Mouse (Mus musculus): ENCODE measurements around the gene M1ap. TPM values are rescaled to one million over a fixed set of nuclear protein-coding genes. Genes with fewer than 3 reads are reported as not detected.

Gene M1ap
- polyA plus RNA-seq, 1 experiment from 2014 or later: 0.71 TPM

DNA sequence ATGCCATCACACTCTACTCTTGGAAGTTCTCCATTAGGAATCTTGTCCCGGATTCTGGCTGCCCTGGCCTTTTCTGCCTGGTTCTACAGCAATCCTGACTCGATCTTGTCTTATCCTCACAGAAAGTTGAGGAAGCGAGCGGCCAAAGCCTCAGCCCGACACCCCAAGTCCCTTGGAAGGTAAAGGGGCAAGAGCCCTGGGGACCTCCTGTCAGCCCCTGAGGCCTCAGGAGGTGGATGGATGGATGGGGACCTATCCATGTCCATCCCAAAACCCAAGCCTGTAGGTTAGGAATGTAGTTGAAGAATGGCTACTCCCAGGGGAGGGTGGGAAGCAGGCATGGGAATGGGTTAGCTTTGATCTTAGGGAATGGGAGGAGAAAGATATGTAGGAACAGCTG lies 97.3 kb downstream of the M1ap start:
- ATAC-seq (replicated peaks; ENCODE audit: extremely low read depth, insufficient read depth, low FRiP score): no peak
- Histone ChIP-seq H3K9ac (ENCODE audit: low read length) (no peak overlapping the region), H3K27ac (ENCODE audit: low read length) (no peak overlapping the region), H3K4me1 (ENCODE audit: control insufficient read depth, insufficient read depth, low read length) (peaks cover 7% of the 10 kb centered on the region), H3K4me2 (ENCODE audit: low read depth, low read length) (no peak overlapping the region), H3K4me3 (ENCODE audit: low read length) (no peak overlapping the region), H3K27me3 (ENCODE audit: control insufficient read depth, insufficient read depth, low read length) (no peaks in the 10 kb centered on the region), H3K9me3 (replicated peaks; ENCODE audit: control insufficient read depth, low read length) (no peaks in the 10 kb centered on the region), H3K36me3 (ENCODE audit: control insufficient read depth, insufficient read depth) (no peaks in the 10 kb centered on the region)
- WGBS: 87% methylated on average over 5 of the region's 5 CpGs

DNA sequence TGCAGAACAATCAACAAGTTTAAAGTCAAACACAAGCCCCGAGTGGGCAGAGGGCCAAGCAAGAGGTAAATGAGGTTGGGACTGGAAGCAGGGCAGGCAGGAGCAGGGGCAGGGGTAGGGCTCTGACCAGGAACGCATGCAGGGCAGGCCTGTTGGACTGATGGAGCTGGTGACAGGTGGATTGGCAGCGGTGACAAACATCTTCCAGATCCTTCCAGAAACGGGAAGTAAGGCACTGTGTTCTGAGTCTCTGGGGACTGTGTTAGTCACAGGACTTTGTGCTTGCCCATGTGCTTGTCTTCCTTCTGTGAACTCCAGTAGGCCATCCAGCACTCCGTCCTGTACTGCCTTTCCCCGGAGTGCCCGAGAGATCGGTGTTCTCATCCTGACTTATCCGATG lies 98.0 kb downstream of the M1ap start:
- Histone ChIP-seq H3K4me1 (ENCODE audit: control insufficient read depth, insufficient read depth, low read length) (peaks cover 7% of the 10 kb centered on the region), H3K27ac (ENCODE audit: low read length) (peak overlapping the region; percentile 28), H3K9ac (ENCODE audit: low read length) (no peak overlapping the region), H3K4me3 (ENCODE audit: low read length) (no peak overlapping the region), H3K36me3 (ENCODE audit: control insufficient read depth, insufficient read depth) (no peaks in the 10 kb centered on the region), H3K4me2 (ENCODE audit: low read depth, low read length) (no peak overlapping the region), H3K9me3 (replicated peaks; ENCODE audit: control insufficient read depth, low read length) (no peaks in the 10 kb centered on the region), H3K27me3 (ENCODE audit: control insufficient read depth, insufficient read depth, low read length) (no peaks in the 10 kb centered on the region)
- ATAC-seq (replicated peaks; ENCODE audit: extremely low read depth, insufficient read depth, low FRiP score): peak; percentile 77
- WGBS: 32% methylated on average over 9 of the region's 9 CpGs

- H3K36me3 ChIP-seq (ENCODE audit: control insufficient read depth, insufficient read depth): peaks cover 14% of the 10 kb centered on the region; the same call in 1 of the 2 replicates
- H3K4me3 ChIP-seq (ENCODE audit: low read length): no peak overlapping the region
- no peak overlapping the region for H3K27ac ChIP-seq (ENCODE audit: low read length)
- H3K4me2 ChIP-seq (ENCODE audit: low read depth, low read length): no peak overlapping the region
- ATAC-seq (replicated peaks; ENCODE audit: extremely low read depth, insufficient read depth, low FRiP score): no peak
- WGBS: 72% methylated on average over 10 of the region's 10 CpGs
- peaks cover 14% of the 10 kb centered on the region for H3K4me1 ChIP-seq (ENCODE audit: control insufficient read depth, insufficient read depth, low read length)
- no peaks in the 10 kb centered on the region for H3K27me3 ChIP-seq (ENCODE audit: control insufficient read depth, insufficient read depth, low read length)
- H3K9ac ChIP-seq (ENCODE audit: low read length): no peak overlapping the region
- H3K9me3 ChIP-seq (replicated peaks; ENCODE audit: control insufficient read depth, low read length): no peaks in the 10 kb centered on the region
Measured at GRCm38 (mm10) chr6:83049367-83049766, 102.7 kb downstream of the M1ap start.

- Histone ChIP-seq H3K9me3 (replicated peaks; ENCODE audit: control insufficient read depth, low read length) (no peaks in the 10 kb centered on the region), H3K36me3 (ENCODE audit: control insufficient read depth, insufficient read depth) (peaks cover 30% of the 10 kb centered on the region), H3K4me2 (ENCODE audit: low read depth, low read length) (peak overlapping the region; percentile 96), H3K4me3 (ENCODE audit: low read length) (peak overlapping the region; percentile 73), H3K27ac (ENCODE audit: low read length) (peak overlapping the region; percentile 89), H3K4me1 (ENCODE audit: control insufficient read depth, insufficient read depth, low read length) (peaks cover 22% of the 10 kb centered on the region), H3K9ac (ENCODE audit: low read length) (peak overlapping the region; percentile 88), H3K27me3 (ENCODE audit: control insufficient read depth, insufficient read depth, low read length) (no peaks in the 10 kb centered on the region)
- 2% methylated on average over 26 of the region's 26 CpGs for WGBS
- peak; percentile 1; the same call in 1 of the 2 replicates for ATAC-seq (replicated peaks; ENCODE audit: extremely low read depth, insufficient read depth, low FRiP score)
Measured at GRCm38 (mm10) chr6:83053136-83053960, 106.6 kb downstream of the M1ap start.

DNA sequence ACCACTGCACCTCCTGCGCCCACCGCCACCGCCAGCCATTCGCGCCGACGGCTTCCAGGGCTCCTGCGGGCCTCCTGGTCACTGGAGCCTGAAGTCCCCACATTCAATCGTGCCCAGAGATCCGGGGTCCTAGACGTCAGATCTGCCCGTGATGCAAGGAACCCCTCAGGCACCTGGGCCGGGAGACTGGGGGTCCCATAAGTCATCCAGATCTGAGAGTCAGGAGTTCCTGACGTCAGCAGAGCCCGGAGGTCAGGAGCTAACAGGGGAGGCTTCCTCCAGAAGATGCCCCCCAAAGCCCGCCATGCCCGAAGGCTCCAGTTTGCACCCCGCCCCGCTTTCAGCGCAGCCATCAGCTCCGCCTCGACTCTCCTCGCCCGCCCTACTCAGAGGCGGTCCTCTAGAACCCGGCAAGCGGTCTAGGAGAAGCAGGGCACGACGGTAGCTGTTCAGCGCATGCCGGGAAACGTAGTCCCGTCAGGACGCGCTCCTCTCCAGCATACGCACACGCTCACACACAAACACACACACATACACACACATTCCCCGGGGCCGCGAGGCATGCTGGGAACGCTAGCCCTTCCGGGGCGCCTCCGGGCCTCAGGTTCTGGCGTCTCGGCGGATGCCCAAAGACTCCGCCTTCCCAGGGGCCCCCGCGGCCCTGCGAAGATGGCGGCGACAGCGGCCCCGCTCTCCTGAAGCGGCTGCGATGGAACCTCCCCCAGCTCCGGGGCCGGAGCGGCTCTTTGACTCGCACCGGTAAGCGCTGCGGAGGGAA lies 107.6 kb downstream of the M1ap start, which contains the start of gene Aup1:
Gene Aup1, plus strand, starts transcription at position 448 of the 778 bp plus-strand sequence.
- Histone ChIP-seq H3K9ac (ENCODE audit: low read length) (peak within 1 kb of the TSS; percentile 88), H3K9me3 (replicated peaks; ENCODE audit: control insufficient read depth, low read length) (no peaks in the 10 kb centered on the region), H3K4me2 (ENCODE audit: low read depth, low read length) (peak within 1 kb of the TSS; percentile 96), H3K4me3 (ENCODE audit: low read length) (peak within 1 kb of the TSS; percentile 73), H3K27ac (ENCODE audit: low read length) (peak within 1 kb of the TSS; percentile 89), H3K4me1 (ENCODE audit: control insufficient read depth, insufficient read depth, low read length) (peaks cover 22% of the 10 kb centered on the region), H3K36me3 (ENCODE audit: control insufficient read depth, insufficient read depth) (peaks cover 30% of the 10 kb centered on the region), H3K27me3 (ENCODE audit: control insufficient read depth, insufficient read depth, low read length) (no peaks in the 10 kb centered on the region; the same call in 1 of the 2 replicates)
- under 1% methylated on average over 64 of the region's 64 CpGs for WGBS
- ATAC-seq (replicated peaks; ENCODE audit: extremely low read depth, insufficient read depth, low FRiP score): peak; percentile 95

DNA sequence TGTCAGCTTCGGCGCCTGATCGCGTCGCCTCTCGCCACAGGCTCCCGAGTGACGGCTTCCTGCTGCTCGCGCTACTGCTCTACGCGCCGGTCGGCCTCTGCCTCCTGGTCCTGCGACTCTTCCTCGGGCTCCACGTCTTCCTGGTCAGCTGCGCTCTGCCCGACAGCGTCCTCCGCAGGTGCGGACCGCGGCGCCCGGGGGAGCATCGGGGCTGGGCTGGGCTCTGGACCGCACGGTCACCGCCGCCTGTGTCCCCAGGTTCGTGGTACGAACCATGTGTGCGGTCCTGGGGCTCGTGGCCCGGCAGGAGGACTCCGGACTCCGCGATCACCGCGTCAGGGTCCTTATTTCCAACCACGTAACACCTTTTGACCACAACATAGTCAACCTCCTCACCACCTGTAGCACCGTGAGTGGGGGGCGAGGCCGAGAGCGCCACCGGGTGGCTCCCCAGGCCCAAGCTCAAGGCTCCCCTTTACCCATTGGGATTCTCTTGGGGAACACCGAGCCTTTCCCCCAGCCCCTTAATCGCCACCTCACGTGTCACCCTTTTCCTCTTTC lies 108.2 kb downstream of the M1ap start, which contains the start of gene Htra2:
Gene Htra2, minus strand, starts transcription at position 403 of the 561 bp plus-strand sequence.
- peak within 1 kb of the TSS; percentile 89 for H3K27ac ChIP-seq (ENCODE audit: low read length)
- under 1% methylated on average over 50 of the region's 50 CpGs for WGBS

DNA sequence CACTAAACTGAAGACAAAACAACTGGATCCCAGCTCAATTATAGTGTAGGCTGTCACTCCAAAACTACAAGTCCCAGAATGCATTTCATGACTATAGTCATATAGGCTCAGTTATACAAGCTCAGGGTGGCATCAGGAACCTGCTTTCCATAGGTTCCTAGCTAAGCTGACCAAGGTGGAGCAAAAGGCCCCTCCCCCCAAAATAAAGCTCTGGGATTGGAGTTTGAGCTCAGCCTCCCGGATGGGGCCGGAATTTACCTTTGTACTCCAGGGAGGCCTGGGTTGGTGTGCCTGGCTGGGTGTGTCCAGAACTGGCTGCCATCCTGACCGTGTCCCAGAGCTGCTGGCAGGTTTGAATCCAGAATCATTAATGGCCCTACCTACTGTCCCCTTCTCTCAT lies 111.1 kb downstream of the M1ap start, which contains the start of gene Dqx1:
Gene Dqx1, plus strand, starts transcription at position 55 of the 400 bp plus-strand sequence.
- Histone ChIP-seq H3K4me2 (ENCODE audit: low read depth, low read length) (no peak within 1 kb of the TSS), H3K27me3 (ENCODE audit: control insufficient read depth, insufficient read depth, low read length) (peaks cover 25% of the 10 kb centered on the region), H3K9me3 (replicated peaks; ENCODE audit: control insufficient read depth, low read length) (no peaks in the 10 kb centered on the region), H3K4me1 (ENCODE audit: control insufficient read depth, insufficient read depth, low read length) (peaks cover 17% of the 10 kb centered on the region), H3K4me3 (ENCODE audit: low read length) (no peak within 1 kb of the TSS), H3K27ac (ENCODE audit: low read length) (no peak within 1 kb of the TSS), H3K9ac (ENCODE audit: low read length) (no peak within 1 kb of the TSS), H3K36me3 (ENCODE audit: control insufficient read depth, insufficient read depth) (peaks cover 16% of the 10 kb centered on the region)
- 55% methylated on average over 3 of the region's 3 CpGs for WGBS
- no peak for ATAC-seq (replicated peaks; ENCODE audit: extremely low read depth, insufficient read depth, low FRiP score)

More for the DNA sequence above, 108.2 kb downstream of the M1ap start, which contains the start of gene Htra2:
- H3K4me1 ChIP-seq (ENCODE audit: control insufficient read depth, insufficient read depth, low read length): peaks cover 22% of the 10 kb centered on the region
- no peaks in the 10 kb centered on the region for H3K9me3 ChIP-seq (replicated peaks; ENCODE audit: control insufficient read depth, low read length)
- H3K36me3 ChIP-seq (ENCODE audit: control insufficient read depth, insufficient read depth): peaks cover 30% of the 10 kb centered on the region
- H3K9ac ChIP-seq (ENCODE audit: low read length): peak within 1 kb of the TSS; percentile 88
- peaks cover under 1% of the 10 kb centered on the region; the same call in 1 of the 2 replicates for H3K27me3 ChIP-seq (ENCODE audit: control insufficient read depth, insufficient read depth, low read length)
- H3K4me2 ChIP-seq (ENCODE audit: low read depth, low read length): peak within 1 kb of the TSS; percentile 96
- peak; percentile 37 for ATAC-seq (replicated peaks; ENCODE audit: extremely low read depth, insufficient read depth, low FRiP score)
- peak within 1 kb of the TSS; percentile 73 for H3K4me3 ChIP-seq (ENCODE audit: low read length)

DNA sequence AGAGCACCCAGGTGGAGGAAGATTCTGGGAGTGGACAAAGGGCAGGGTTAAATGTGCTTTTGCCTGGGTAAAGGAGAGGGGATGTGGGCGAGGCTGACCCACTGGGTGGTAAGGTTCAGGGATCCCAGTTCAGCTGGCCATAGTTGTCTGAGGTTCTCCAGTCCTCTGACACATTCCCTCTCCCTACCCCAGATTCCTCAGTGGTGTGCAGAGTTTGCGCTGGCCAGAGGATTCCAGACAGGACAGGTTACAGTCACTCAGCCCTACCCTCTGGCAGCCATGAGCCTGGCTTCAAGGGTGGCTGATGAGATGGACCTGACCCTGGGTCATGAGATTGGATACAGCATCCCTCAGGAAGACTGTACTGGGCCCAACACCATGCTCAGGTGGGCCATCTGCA lies 112.0 kb downstream of the M1ap start:
- peaks cover 16% of the 10 kb centered on the region for H3K36me3 ChIP-seq (ENCODE audit: control insufficient read depth, insufficient read depth)
- H3K9ac ChIP-seq (ENCODE audit: low read length): no peak overlapping the region
- H3K9me3 ChIP-seq (replicated peaks; ENCODE audit: control insufficient read depth, low read length): no peaks in the 10 kb centered on the region
- H3K4me3 ChIP-seq (ENCODE audit: low read length): no peak overlapping the region
- no peak overlapping the region for H3K4me2 ChIP-seq (ENCODE audit: low read depth, low read length)
- no peak overlapping the region for H3K27ac ChIP-seq (ENCODE audit: low read length)
- 77% methylated on average over 2 of the region's 2 CpGs for WGBS
- peaks cover 34% of the 10 kb centered on the region for H3K27me3 ChIP-seq (ENCODE audit: control insufficient read depth, insufficient read depth, low read length)
- ATAC-seq (replicated peaks; ENCODE audit: extremely low read depth, insufficient read depth, low FRiP score): no peak
- peaks cover 9% of the 10 kb centered on the region for H3K4me1 ChIP-seq (ENCODE audit: control insufficient read depth, insufficient read depth, low read length)
